Mouse (Mus musculus) stomach, postnatal 0 days (tissue): ENCODE data around the gene Rbak.

Source experiments
- CTCF ChIP-seq: IDR thresholded peaks from 2 replicates; pipeline ENCODE4 v1.5.1; 2016; ENCODE audit warnings: antibody characterized with exemption, low read depth, mild to moderate bottlenecking, moderate library complexity
- EP300 ChIP-seq: optimal IDR thresholded peaks from 2 replicates; pipeline ENCODE3; 2016; ENCODE audit warnings: antibody characterized with exemption

DNA sequence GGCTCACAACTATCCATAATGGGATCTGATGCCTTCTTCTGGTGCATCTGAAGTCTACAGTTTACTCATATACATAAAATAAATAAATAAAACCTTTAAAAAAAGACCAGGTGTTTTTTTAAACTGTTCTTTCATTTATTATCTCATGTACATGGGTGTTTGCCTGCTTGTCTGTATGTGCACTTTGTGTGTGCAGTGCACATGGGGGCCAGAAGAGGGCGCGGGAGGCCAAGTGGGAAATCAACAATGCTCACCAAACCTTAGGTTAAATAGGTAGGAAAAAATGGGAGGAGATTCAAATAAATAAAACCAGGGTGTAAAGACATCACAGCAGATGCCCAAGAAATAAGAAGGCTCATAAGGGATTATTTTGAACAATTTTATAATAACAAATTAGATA is 30.5 kb downstream of the Rbak start:
- TF ChIP-seq CTCF (no peak), EP300 (no peak)
